Mouse (Mus musculus) neural tube, embryonic 13.5 days (tissue): ENCODE measurements around the gene Rcor1. TPM values are rescaled to one million over a fixed set of nuclear protein-coding genes. Genes with fewer than 3 reads are reported as not detected.
A peak's percentile ranks its signal among the peaks of the same experiment; 100 is the strongest.

Source experiments
- ATAC-seq: fragments of 200-750 bp; cut with Nextera tagmentation; 2 replicates; pipeline ENCODE4 v1.8.0; 2017; ENCODE audit warnings: low read depth, mild to moderate bottlenecking, moderate TSS enrichment, moderate library complexity
- H3K27ac ChIP-seq: fragments of 300-500 bp; sonication (generic); replicated peaks from 2 replicates; pipeline ENCODE4 v1.5.1; 2015; ENCODE audit warnings: moderate library complexity, mild to moderate bottlenecking, inconsistent platforms
- H3K27me3 ChIP-seq: fragments of 300-500 bp; sonication (generic); 2 replicates; pipeline ENCODE4 v1.6.1; 2015; ENCODE audit warnings: mild to moderate bottlenecking, inconsistent platforms
- H3K36me3 ChIP-seq: fragments of 300-500 bp; sonication (generic); 2 replicates; pipeline ENCODE4 v1.6.1; 2015; ENCODE audit warnings: mild to moderate bottlenecking, inconsistent platforms
- H3K4me1 ChIP-seq: fragments of 300-500 bp; sonication (generic); replicated peaks from 2 replicates; pipeline ENCODE4 v1.6.1; 2015; ENCODE audit warnings: inconsistent platforms
- H3K4me2 ChIP-seq: fragments of 300-500 bp; sonication (generic); 2 replicates; pipeline ENCODE4 v1.6.1; 2015; ENCODE audit warnings: inconsistent platforms, mild to moderate bottlenecking, moderate library complexity
- H3K4me3 ChIP-seq: fragments of 300-500 bp; sonication (generic); 2 replicates; pipeline ENCODE4 v1.5.1; 2015; ENCODE audit warnings: mild to moderate bottlenecking, inconsistent platforms
- H3K9ac ChIP-seq: fragments of 300-500 bp; sonication (generic); 2 replicates; pipeline ENCODE4 v1.6.1; 2015; ENCODE audit warnings: moderate library complexity, mild to moderate bottlenecking, inconsistent platforms
- H3K9me3 ChIP-seq: fragments of 300-500 bp; sonication (generic); 2 replicates; pipeline ENCODE4 v1.6.1; 2016; ENCODE audit warnings: inconsistent platforms
- WGBS: fragments of 180-500 bp; shearing (Covaris S2); methylation state at CpG from one replicate; pipeline ENCODE4 v1.1.7; 2015; 5-methylcytosine and 5-hydroxymethylcytosine counted together
- polyA plus RNA-seq: library from polyadenylated mRNA; unstranded; fragments of >200 nt; fragmentation: Nextera tagmentation; extraction: Ambion mirVana; gene quantifications from 2 replicates; pipeline ENCODE4 v1.2.1, GENCODE M21; 2015

The Rcor1 gene
- polyA plus RNA-seq, 1 experiment from 2014 or later = 5.8 TPM

- Histone ChIP-seq H3K27ac (no peak overlapping the region), H3K4me2 (no peak overlapping the region), H3K9me3 (no peaks in the 10 kb centered on the region), H3K4me3 (no peak overlapping the region), H3K4me1 (peaks cover 11% of the 10 kb centered on the region), H3K36me3 (peaks cover 35% of the 10 kb centered on the region), H3K9ac (no peak overlapping the region), H3K27me3 (no peaks in the 10 kb centered on the region)
- ATAC-seq = no peak
- WGBS = 94% methylated on average over 9 of the region's 9 CpGs
Measured at GRCm38 (mm10) chr12:111120976-111121645, 82.0 kb downstream of the Rcor1 start.

GRCm38 (mm10) chr12:111122332-111122852, 83.2 kb downstream of the Rcor1 start:
- no peak for ATAC-seq
- H3K9me3 ChIP-seq = no peaks in the 10 kb centered on the region

GRCm38 (mm10) chr12:111124601-111125260, 85.6 kb downstream of the Rcor1 start:
- peaks cover 11% of the 10 kb centered on the region for H3K4me1 ChIP-seq
- WGBS = 54% methylated on average over 14 of the region's 14 CpGs
- 0 out of 2 replicates have a peak, but pooled peaks cover 4% of the 10 kb centered on the region for H3K36me3 ChIP-seq
- no peaks in the 10 kb centered on the region for H3K27me3 ChIP-seq
- H3K9ac ChIP-seq = no peak overlapping the region
- no peaks in the 10 kb centered on the region for H3K9me3 ChIP-seq
- H3K27ac ChIP-seq = no peak overlapping the region; the same call in 1 of the 2 replicates
- no peak overlapping the region for H3K4me3 ChIP-seq
- ATAC-seq = peak; percentile 43; the same call in 1 of the 2 replicates
- no peak overlapping the region for H3K4me2 ChIP-seq

More at GRCm38 (mm10) chr12:111122332-111122852, 83.2 kb downstream of the Rcor1 start:
- Histone ChIP-seq H3K9ac (no peak overlapping the region), H3K4me1 (peaks cover 11% of the 10 kb centered on the region), H3K4me2 (no peak overlapping the region), H3K4me3 (no peak overlapping the region), H3K27ac (no peak overlapping the region), H3K36me3 (peaks cover 22% of the 10 kb centered on the region), H3K27me3 (no peaks in the 10 kb centered on the region)

- WGBS = 81% methylated on average over 6 of the region's 6 CpGs
- ATAC-seq = no peak
- no peaks in the 10 kb centered on the region for H3K36me3 ChIP-seq
Measured at GRCm38 (mm10) chr12:111125666-111126065, 86.5 kb downstream of the Rcor1 start.

GRCm38 (mm10) chr12:111134169-111134568, 95.0 kb downstream of the Rcor1 start:
- 83% methylated on average over 7 of the region's 7 CpGs for WGBS
- no peak overlapping the region for H3K9ac ChIP-seq
- no peak overlapping the region for H3K4me2 ChIP-seq
- 0 out of 2 replicates have a peak, but pooled peaks cover 3% of the 10 kb centered on the region for H3K4me1 ChIP-seq
- H3K36me3 ChIP-seq = no peaks in the 10 kb centered on the region
- H3K27me3 ChIP-seq = no peaks in the 10 kb centered on the region
- H3K27ac ChIP-seq = no peak overlapping the region
- no peak for ATAC-seq
- H3K4me3 ChIP-seq = no peak overlapping the region
- peaks cover 8% of the 10 kb centered on the region; the same call in 1 of the 2 replicates for H3K9me3 ChIP-seq

More at GRCm38 (mm10) chr12:111125666-111126065, 86.5 kb downstream of the Rcor1 start:
- Histone ChIP-seq H3K27ac (no peak overlapping the region), H3K4me3 (no peak overlapping the region), H3K9me3 (no peaks in the 10 kb centered on the region), H3K27me3 (no peaks in the 10 kb centered on the region), H3K4me2 (no peak overlapping the region), H3K4me1 (peaks cover 11% of the 10 kb centered on the region), H3K9ac (no peak overlapping the region)

GRCm38 (mm10) chr12:111134791-111135733, 95.9 kb downstream of the Rcor1 start:
- 0 out of 2 replicates have a peak, but pooled peaks cover 3% of the 10 kb centered on the region for H3K4me1 ChIP-seq
- 71% methylated on average over 19 of the region's 19 CpGs for WGBS
- H3K4me2 ChIP-seq = no peak overlapping the region
- H3K4me3 ChIP-seq = no peak overlapping the region
- H3K27ac ChIP-seq = 0 out of 2 replicates have a peak overlapping the region, but pooled peaks have one; percentile 7
- H3K36me3 ChIP-seq = no peaks in the 10 kb centered on the region
- peaks cover 10% of the 10 kb centered on the region; the same call in 1 of the 2 replicates for H3K9me3 ChIP-seq
- no peak overlapping the region for H3K9ac ChIP-seq
- ATAC-seq = no peak
- H3K27me3 ChIP-seq = no peaks in the 10 kb centered on the region

- ATAC-seq = no peak
- 0 out of 2 replicates have a peak, but pooled peaks cover 3% of the 10 kb centered on the region for H3K4me1 ChIP-seq
- H3K4me2 ChIP-seq = no peak overlapping the region
- no peaks in the 10 kb centered on the region for H3K36me3 ChIP-seq
- no peak overlapping the region for H3K9ac ChIP-seq
- 76% methylated on average over 3 of the region's 3 CpGs for WGBS
- H3K4me3 ChIP-seq = no peak overlapping the region
- H3K27ac ChIP-seq = no peak overlapping the region
- H3K9me3 ChIP-seq = peaks cover 10% of the 10 kb centered on the region; the same call in 1 of the 2 replicates
- no peaks in the 10 kb centered on the region for H3K27me3 ChIP-seq
Measured at GRCm38 (mm10) chr12:111135953-111136352, 96.8 kb downstream of the Rcor1 start.

- Histone ChIP-seq H3K4me2 (no peak overlapping the region), H3K9me3 (peaks cover 10% of the 10 kb centered on the region; the same call in 1 of the 2 replicates), H3K36me3 (no peaks in the 10 kb centered on the region), H3K4me3 (no peak overlapping the region), H3K9ac (no peak overlapping the region), H3K27ac (no peak overlapping the region), H3K27me3 (no peaks in the 10 kb centered on the region), H3K4me1 (0 out of 2 replicates have a peak, but pooled peaks cover 3% of the 10 kb centered on the region)
- 65% methylated on average over 2 of the region's 2 CpGs for WGBS
- no peak for ATAC-seq
Measured at GRCm38 (mm10) chr12:111137079-111137478, 97.9 kb downstream of the Rcor1 start.

GRCm38 (mm10) chr12:111143005-111143508, 103.9 kb downstream of the Rcor1 start:
- H3K4me3 ChIP-seq = no peak overlapping the region
- no peaks in the 10 kb centered on the region for H3K36me3 ChIP-seq
- H3K4me2 ChIP-seq = peak overlapping the region; percentile 40
- WGBS = 7% methylated on average over 12 of the region's 12 CpGs
- H3K27me3 ChIP-seq = no peaks in the 10 kb centered on the region
- peaks cover 4% of the 10 kb centered on the region; the same call in 1 of the 2 replicates for H3K9me3 ChIP-seq
- H3K9ac ChIP-seq = peak overlapping the region; percentile 31
- H3K4me1 ChIP-seq = peaks cover 30% of the 10 kb centered on the region
- peak overlapping the region; percentile 76 for H3K27ac ChIP-seq
- peak; percentile 60 for ATAC-seq

- Histone ChIP-seq H3K4me3 (no peak overlapping the region), H3K4me1 (peaks cover 30% of the 10 kb centered on the region), H3K9me3 (peaks cover 4% of the 10 kb centered on the region; the same call in 1 of the 2 replicates), H3K27me3 (no peaks in the 10 kb centered on the region), H3K9ac (peak overlapping the region; percentile 31; the same call in 1 of the 2 replicates), H3K27ac (peak overlapping the region; percentile 76), H3K36me3 (no peaks in the 10 kb centered on the region), H3K4me2 (peak overlapping the region; percentile 40)
- WGBS = 61% methylated on average over 16 of the region's 16 CpGs
- ATAC-seq = peak; percentile 33
Measured at GRCm38 (mm10) chr12:111143509-111144063, 104.4 kb downstream of the Rcor1 start.

- no peak for ATAC-seq
- 97% methylated on average over 2 of the region's 2 CpGs for WGBS
- H3K27ac ChIP-seq = no peak overlapping the region
Measured at GRCm38 (mm10) chr12:111144598-111144997, 105.4 kb downstream of the Rcor1 start.

More at GRCm38 (mm10) chr12:111144598-111144997, 105.4 kb downstream of the Rcor1 start:
- Histone ChIP-seq H3K27me3 (no peaks in the 10 kb centered on the region), H3K9ac (no peak overlapping the region), H3K4me1 (peaks cover 30% of the 10 kb centered on the region), H3K9me3 (no peaks in the 10 kb centered on the region), H3K36me3 (no peaks in the 10 kb centered on the region), H3K4me2 (no peak overlapping the region), H3K4me3 (no peak overlapping the region)
